Mouse (Mus musculus) mammary gland, adult 2 months (tissue): ENCODE data around the gene 1700024G13Rik. TPM values are rescaled to one million over a fixed set of nuclear protein-coding genes. Genes with fewer than 3 reads are reported as not detected.

ENCODE experiments used
- polyA plus RNA-seq: library from polyadenylated mRNA; depleted of rRNA; stranded (reverse); fragments of >200 nt; gene quantifications from 2 replicates; pipeline ENCODE4 v1.2.3, GENCODE M21; 2012; ENCODE audit warnings: low replicate concordance; rRNA removed

1700024G13Rik gene
- not detected in 2 replicates for polyA plus RNA-seq

GRCm38 (mm10) chr14:32388196-32388595, at the start of gene 1700024G13Rik:
Gene 1700024G13Rik (minus strand): TSS chr14:32388391.

Other genes starting within 250 kb of the 1700024G13Rik start
- gene Msmb, start 246.4 kb downstream of the 1700024G13Rik start, polyA plus RNA-seq, result not detected in 2 replicates
- gene Ncoa4, start 228.5 kb downstream of the 1700024G13Rik start, polyA plus RNA-seq, result 41.6 and 96.2 TPM in 2 replicates
- 149 and 243 TPM in 2 replicates for gene Timm23, start 186.5 kb downstream of the 1700024G13Rik start, polyA plus RNA-seq
- 4.5 and 5.1 TPM in 2 replicates for gene Parg, start 186.4 kb downstream of the 1700024G13Rik start, polyA plus RNA-seq
- 0.20 and 0.68 TPM in 2 replicates for gene Ogdhl, start 66.4 kb downstream of the 1700024G13Rik start, polyA plus RNA-seq
- gene Slc18a3, start 76.5 kb upstream of the 1700024G13Rik start, polyA plus RNA-seq, result not detected in 2 replicates
- 0.62 TPM in 1 of 2 replicates, not detected in the other for gene Chat, start 77.6 kb upstream of the 1700024G13Rik start, polyA plus RNA-seq
- 2.4 and 7.7 TPM in 2 replicates for gene Ercc6, start 125.1 kb upstream of the 1700024G13Rik start, polyA plus RNA-seq
- not detected in 2 replicates for gene Prrxl1, start 211.0 kb upstream of the 1700024G13Rik start, polyA plus RNA-seq